Mouse (Mus musculus) urinary bladder, postnatal 25 days (tissue): ENCODE results near the gene Zfp72.
A peak's percentile ranks its signal among the peaks of the same experiment; 100 is the strongest.

Experiments used
- DNase-seq: peaks from one replicate; pipeline ENCODE4 v3.0.0; 2022; ENCODE audit warnings: low spot score

Gene Zfp72

GRCm38 (mm10) chr13:74390371-74390990 lies at the start of gene Zfp72:
Gene Zfp72 (minus strand): TSS chr13:74390836.
- DNase-seq, result peak; percentile 63

GRCm38 (mm10) chr13:74439895-74440294 lies 49.3 kb upstream of the Zfp72 start:
- no peak for DNase-seq

DNA sequence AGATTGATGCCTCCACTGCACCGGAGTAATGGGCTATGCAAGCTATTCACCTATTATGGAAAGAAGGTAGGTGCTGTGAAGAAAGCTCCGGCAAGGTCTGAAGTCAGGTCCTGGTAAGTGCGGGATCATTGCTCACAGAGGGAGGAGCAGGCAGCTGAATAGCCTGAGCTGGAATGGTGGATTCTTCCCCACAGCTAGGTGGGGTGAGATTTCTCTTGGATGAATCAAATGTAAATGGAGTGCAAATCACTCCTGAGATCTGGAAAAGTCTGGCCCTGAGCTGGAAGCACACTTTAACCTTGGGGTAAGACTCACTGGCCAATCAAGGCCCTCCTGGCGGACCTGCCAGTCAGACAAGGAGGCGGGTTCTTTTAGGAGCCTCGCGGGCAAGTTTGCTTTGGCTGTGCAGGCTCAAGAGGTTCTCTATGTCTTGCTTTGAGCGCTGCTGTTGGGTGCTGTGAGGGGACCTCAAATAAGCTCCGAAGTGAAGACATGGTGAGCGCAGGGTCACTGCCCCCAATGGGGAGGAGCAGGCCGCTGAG lies 8.7 kb upstream of the Zfp72 start, which contains the start of gene Ftl1-ps1:
Ftl1-ps1 (plus strand) TSS at position 397 of the 542 bp plus-strand sequence.
- no peak for DNase-seq

- DNase-seq, result no peak
Measured at GRCm38 (mm10) chr13:74391156-74391555, 520 bp upstream of the Zfp72 start.

GRCm38 (mm10) chr13:74389730-74390129 lies 906 bp downstream of the Zfp72 start:
- DNase-seq, result no peak

DNA sequence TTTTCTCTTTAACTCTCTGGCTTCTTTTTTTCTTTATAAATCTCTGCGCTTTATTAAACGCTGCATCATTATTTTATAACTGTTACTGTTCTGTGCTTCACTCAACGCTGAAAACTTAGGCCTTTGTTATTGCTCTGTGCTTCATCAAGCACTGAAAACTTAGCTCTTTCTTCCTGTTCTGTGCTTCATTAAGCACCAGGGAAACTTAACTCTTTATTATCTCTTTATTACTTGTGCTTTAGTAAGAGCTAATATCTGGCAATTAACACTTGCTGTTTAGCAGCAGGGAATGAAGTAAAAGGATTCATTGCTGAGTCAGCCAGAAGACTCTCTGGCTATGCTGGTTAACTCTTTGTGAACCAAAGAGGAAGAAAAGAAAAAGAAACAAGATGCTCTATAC lies 8.3 kb downstream of the Zfp72 start:
- DNase-seq, result no peak

DNA sequence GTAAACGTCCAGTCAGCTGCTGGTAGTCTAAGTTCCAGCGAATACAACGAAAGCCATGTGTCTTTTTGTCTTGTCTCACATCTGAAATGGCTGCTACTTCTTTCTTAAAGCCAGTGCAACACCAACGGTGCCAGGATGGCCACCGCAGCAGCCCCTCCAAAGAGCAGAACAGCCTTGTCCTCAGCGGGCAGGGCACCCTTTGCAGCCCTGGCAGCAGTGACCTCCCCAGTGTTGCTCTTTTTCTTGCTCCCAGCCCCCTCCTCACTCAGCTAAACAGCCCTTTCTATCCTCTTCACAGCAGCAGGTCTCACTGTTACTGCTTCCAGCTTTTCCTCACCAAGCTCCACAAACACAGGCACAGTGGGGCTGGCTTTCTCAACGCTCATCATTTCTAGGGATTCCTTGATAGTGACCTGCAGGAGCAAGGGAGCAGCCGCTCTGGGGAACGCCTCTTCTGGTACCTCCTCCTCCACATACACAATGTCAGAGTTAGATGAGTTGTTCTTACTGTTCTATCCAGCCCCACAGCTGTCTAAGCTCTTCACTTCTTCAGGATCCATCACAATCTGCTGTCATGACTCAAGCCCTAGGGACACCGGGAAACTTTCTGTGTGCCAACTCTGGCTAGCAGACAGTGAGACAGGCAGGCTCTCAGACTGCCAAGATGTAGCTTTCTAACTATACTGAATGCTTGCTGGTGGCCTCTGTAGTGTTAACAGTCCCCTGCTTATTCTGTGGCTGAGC lies 8.9 kb downstream of the Zfp72 start:
- DNase-seq, result no peak

GRCm38 (mm10) chr13:74363859-74364235 lies 26.8 kb downstream of the Zfp72 start, which contains the start of gene Lrrc14b:
Gene Lrrc14b (minus strand): TSS chr13:74364005.
- no peak for DNase-seq

- no peak for DNase-seq
Measured at GRCm38 (mm10) chr13:74363176-74363858, 27.3 kb downstream of the Zfp72 start.

DNA sequence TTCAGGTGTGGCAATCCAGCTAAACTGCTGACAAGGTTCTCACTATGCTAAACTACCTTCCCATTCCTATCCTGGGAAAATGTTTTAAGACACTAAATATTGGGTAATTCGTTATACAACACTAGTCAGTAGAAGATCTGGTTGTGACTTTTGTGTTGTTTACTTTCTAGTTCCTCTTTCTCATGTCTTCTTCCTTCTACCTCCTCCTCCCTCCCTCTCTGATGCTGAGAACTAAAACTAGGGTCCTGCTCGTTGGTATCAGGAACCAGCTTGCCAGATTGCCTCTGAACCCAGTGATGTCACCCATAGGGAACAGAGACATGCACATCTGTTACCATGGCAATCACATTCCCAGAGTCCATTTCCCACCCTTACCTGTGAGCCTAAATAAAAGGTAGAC lies 28.4 kb downstream of the Zfp72 start:
- DNase-seq, result no peak

DNA sequence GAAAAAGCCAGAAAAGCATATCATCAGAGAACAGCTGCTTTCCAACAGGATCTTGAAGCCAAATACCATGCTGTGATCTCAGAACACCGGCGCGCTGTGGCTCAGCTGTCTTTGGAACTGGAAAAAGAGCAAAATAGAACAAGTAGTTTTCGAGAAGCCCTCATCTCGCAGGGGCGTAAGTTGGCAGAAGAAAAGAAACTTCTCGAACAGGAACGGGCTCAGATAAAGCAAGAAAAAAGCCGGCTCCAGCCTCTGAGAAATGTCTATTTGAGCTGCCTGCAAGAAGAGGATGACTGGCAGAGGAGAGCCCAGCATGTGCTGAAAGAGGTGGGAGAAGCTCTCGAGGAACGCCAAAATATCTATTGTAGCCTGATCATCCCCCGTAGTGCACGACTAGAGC lies 34.1 kb downstream of the Zfp72 start:
- DNase-seq, result no peak

GRCm38 (mm10) chr13:74350435-74350906 lies 40.2 kb downstream of the Zfp72 start:
- DNase-seq, result no peak

- DNase-seq, result peak; percentile 96
Measured at GRCm38 (mm10) chr13:74349566-74350434, 40.8 kb downstream of the Zfp72 start, which contains the start of the genes Sdha and Ccdc127. Gene Sdha (minus strand): TSS chr13:74350280. Gene Ccdc127 (plus strand): TSS chr13:74350309.

DNA sequence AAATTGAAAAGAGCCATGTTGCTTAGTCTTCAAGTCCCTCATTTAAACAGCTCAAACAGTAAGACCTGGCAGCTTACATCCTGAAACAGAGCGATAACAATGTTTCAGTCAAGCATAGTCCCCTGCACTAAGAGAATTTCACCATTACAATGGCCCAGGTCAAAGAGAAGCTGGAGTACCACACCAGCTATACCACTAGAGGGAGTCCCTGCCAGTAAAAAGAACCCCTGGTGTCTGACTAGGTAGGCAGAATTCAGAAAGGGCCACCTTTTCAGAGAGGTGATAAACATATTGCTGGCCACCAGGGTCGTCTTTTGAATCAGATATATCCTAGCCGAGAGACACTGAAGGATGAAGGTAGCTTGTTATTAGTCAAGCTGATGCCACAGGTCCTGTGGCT lies 49.6 kb downstream of the Zfp72 start:
- peak; percentile 9 for DNase-seq

DNA sequence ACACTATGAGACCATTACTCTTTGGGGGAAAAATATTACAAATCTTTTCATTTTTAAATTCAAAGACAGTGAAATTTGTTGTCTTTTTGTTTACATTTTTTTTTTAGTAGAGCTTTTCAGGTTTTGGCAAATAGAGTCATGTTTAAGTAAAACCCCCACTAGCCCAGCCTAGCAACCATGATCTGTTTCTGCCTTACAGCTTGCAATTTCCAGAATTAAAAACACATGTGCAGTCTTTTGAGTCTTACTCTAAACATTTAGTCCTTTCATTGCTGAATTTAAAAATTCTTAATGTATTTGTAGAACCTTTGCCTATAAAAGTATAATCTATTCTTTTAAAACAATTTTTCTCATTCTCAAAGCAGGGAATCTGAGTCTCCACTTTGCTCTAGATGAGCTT lies 61.3 kb downstream of the Zfp72 start:
- DNase-seq, result no peak
